Mouse (Mus musculus) kidney, embryonic 15.5 days (tissue): Measurements from ENCODE around the gene Mypop. TPM values are rescaled to one million over a fixed set of nuclear protein-coding genes. Genes with fewer than 3 reads are reported as not detected.
A peak's percentile ranks its signal among the peaks of the same experiment; 100 is the strongest.

Source experiments
- ATAC-seq: fragments of 200-750 bp; cut with Nextera tagmentation; replicated peaks from 2 replicates; pipeline ENCODE4 v1.8.0; 2017; ENCODE audit warnings: moderate TSS enrichment; ENCODE audit not compliant: low FRiP score
- H3K27ac ChIP-seq: fragments of 300-500 bp; sonication (generic); 2 replicates; pipeline ENCODE4 v1.5.1; 2015; ENCODE audit warnings: mild to moderate bottlenecking, inconsistent platforms
- H3K27me3 ChIP-seq: fragments of 300-500 bp; sonication (generic); 2 replicates; pipeline ENCODE4 v1.6.1; 2015; ENCODE audit warnings: inconsistent platforms
- H3K36me3 ChIP-seq: fragments of 300-500 bp; sonication (generic); 2 replicates; pipeline ENCODE4 v1.6.1; 2015; ENCODE audit warnings: inconsistent platforms
- H3K4me1 ChIP-seq: fragments of 300-500 bp; sonication (generic); 2 replicates; pipeline ENCODE4 v1.6.1; 2015; ENCODE audit warnings: inconsistent platforms
- H3K4me2 ChIP-seq: fragments of 300-500 bp; sonication (generic); 2 replicates; pipeline ENCODE4 v1.6.1; 2015; ENCODE audit warnings: moderate library complexity, mild to moderate bottlenecking, inconsistent platforms
- H3K4me3 ChIP-seq: fragments of 300-500 bp; sonication (generic); replicated peaks from 2 replicates; pipeline ENCODE4 v1.5.1; 2015; ENCODE audit warnings: mild to moderate bottlenecking, inconsistent platforms
- H3K9ac ChIP-seq: fragments of 300-500 bp; sonication (generic); 2 replicates; pipeline ENCODE4 v1.6.1; 2015; ENCODE audit warnings: mild to moderate bottlenecking, inconsistent platforms
- H3K9me3 ChIP-seq: fragments of 300-500 bp; sonication (generic); replicated peaks from 2 replicates; pipeline ENCODE4 v1.6.1; 2016; ENCODE audit warnings: inconsistent platforms
- WGBS: fragments of 180-500 bp; shearing (Covaris S2); methylation state at CpG from one replicate; pipeline ENCODE4 v1.1.7; 2015; ENCODE audit warnings: mixed read lengths; 5-methylcytosine and 5-hydroxymethylcytosine counted together
- polyA plus RNA-seq: library from polyadenylated mRNA; unstranded; fragments of >200 nt; fragmentation: Nextera tagmentation; extraction: Ambion mirVana; gene quantifications from 2 replicates; pipeline ENCODE4 v1.2.1, GENCODE M21; 2015

The Mypop gene
- polyA plus RNA-seq, 1 experiment from 2014 or later = 3.5 TPM

DNA sequence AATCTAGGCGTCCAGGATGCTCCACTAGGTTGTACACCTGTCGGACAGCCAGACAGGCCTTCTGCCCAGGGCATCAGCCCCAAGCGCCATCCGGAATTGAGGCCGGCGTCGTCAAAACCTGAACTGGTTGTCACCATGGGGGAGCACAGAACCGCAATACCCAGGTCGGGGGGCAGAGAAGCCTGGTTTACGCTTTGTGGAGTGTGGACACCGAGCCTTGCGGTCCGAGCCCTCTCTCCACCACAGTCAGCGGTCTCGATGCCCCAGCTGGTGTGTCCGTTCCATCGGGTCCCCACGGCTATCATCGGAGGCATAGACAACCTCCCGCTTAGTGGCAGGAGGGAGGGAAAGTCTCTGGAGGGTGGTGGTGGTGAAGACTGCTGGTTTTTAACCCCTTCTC, 28.2 kb upstream of the Mypop start:
- H3K36me3 ChIP-seq = no peaks in the 10 kb centered on the region
- H3K4me3 ChIP-seq = peak overlapping the region; percentile 29
- H3K27ac ChIP-seq = no peak overlapping the region
- WGBS = 3% methylated on average over 20 of the region's 20 CpGs
- no peak for ATAC-seq
- peak overlapping the region; percentile 55 for H3K4me2 ChIP-seq
- H3K9me3 ChIP-seq = no peaks in the 10 kb centered on the region
- peaks cover 33% of the 10 kb centered on the region for H3K4me1 ChIP-seq
- H3K9ac ChIP-seq = no peak overlapping the region
- peaks cover 96% of the 10 kb centered on the region for H3K27me3 ChIP-seq

DNA sequence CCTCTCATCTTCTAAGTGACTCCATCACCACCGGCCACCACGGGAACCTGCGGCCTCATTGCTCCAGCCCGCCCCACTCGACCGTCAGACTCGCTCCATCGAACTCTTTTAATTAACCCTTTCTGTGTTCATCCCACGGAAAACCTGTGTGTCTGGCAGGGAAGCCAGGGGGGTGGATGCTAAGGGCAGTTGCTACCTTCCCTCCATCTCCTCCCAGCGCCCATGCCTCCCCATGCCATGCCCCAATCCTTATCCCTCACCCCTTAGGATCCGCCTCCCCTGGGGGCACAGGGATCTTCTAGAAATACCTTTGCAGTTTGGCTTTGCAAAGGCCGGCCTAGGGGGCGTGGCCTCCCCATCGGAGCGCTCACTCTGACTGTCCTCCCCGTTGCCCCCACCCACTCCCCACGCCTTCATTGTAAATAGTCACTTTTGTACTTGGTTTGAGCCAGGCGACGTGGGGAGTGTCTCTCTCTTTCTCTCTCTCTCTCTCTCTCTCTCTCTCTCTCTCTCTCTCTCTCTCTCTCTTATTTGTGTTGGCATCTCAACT, 27.7 kb upstream of the Mypop start:
- no peaks in the 10 kb centered on the region for H3K9me3 ChIP-seq
- H3K4me1 ChIP-seq = peaks cover 29% of the 10 kb centered on the region
- no peak overlapping the region for H3K9ac ChIP-seq
- no peak overlapping the region; the same call in 1 of the 2 replicates for H3K4me3 ChIP-seq
- no peak for ATAC-seq
- peaks cover 90% of the 10 kb centered on the region for H3K27me3 ChIP-seq
- 3% methylated on average over 19 of the region's 19 CpGs for WGBS
- H3K4me2 ChIP-seq = peak overlapping the region; percentile 55
- H3K27ac ChIP-seq = no peak overlapping the region
- H3K36me3 ChIP-seq = no peaks in the 10 kb centered on the region

DNA sequence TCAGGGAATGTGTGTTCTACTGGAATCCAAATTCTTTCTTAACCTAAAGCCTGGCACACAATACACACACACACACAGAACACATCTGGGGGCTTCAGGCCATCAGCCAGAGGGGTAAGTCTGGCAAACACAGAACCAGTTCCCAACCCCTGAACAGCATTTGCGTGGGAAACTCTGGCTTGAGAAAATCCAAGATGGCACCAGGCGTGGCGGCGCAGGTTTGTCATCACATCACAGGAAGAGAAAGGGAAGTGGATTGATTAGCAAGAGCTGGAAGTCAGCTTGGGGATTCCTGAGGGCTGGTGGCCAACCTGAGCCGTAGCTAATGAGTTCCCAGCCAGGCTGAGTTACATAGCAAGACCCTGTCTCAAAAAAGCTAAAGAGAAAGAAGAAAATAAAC, 25.7 kb upstream of the Mypop start:
- Histone ChIP-seq H3K4me2 (no peak overlapping the region), H3K4me1 (peaks cover 21% of the 10 kb centered on the region), H3K36me3 (no peaks in the 10 kb centered on the region), H3K27ac (no peak overlapping the region), H3K4me3 (no peak overlapping the region), H3K9ac (no peak overlapping the region), H3K27me3 (peaks cover 72% of the 10 kb centered on the region), H3K9me3 (no peaks in the 10 kb centered on the region)
- WGBS = 80% methylated on average over 5 of the region's 5 CpGs
- no peak for ATAC-seq

DNA sequence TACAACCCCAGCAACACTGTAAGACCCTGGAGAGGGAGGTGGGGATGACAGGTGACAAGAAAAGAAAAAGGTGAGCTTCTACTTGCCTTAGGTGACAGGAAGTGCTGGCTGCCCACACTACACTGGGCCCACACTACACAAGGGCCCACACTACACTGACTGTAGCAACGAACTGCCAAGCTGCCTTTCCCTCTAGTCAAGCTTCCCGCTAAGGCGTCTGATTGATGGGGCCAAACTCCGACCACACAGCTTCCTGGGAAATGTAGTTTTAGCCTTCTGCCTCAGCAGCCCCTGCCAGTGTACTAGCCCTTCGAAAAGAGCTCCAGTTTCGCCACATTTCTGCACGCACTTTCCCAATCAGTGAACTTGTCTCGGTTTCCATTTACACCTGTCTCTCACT, 23.4 kb upstream of the Mypop start:
- Histone ChIP-seq H3K27ac (no peak overlapping the region), H3K4me2 (no peak overlapping the region), H3K9me3 (no peaks in the 10 kb centered on the region), H3K27me3 (peaks cover 49% of the 10 kb centered on the region), H3K4me3 (no peak overlapping the region), H3K9ac (no peak overlapping the region), H3K4me1 (peaks cover 14% of the 10 kb centered on the region), H3K36me3 (no peaks in the 10 kb centered on the region)
- ATAC-seq = no peak
- 8% methylated on average over 8 of the region's 8 CpGs for WGBS

- H3K36me3 ChIP-seq = no peaks in the 10 kb centered on the region
- 88% methylated on average over 3 of the region's 3 CpGs for WGBS
- ATAC-seq = no peak
- no peak overlapping the region for H3K4me2 ChIP-seq
- H3K9me3 ChIP-seq = no peaks in the 10 kb centered on the region
- no peaks in the 10 kb centered on the region for H3K4me1 ChIP-seq
- H3K27ac ChIP-seq = no peak overlapping the region
- no peak overlapping the region for H3K4me3 ChIP-seq
- no peak overlapping the region for H3K9ac ChIP-seq
- peaks cover 29% of the 10 kb centered on the region for H3K27me3 ChIP-seq
Observed at GRCm38 (mm10) chr7:18970956-18971355, 20.1 kb upstream of the Mypop start.

DNA sequence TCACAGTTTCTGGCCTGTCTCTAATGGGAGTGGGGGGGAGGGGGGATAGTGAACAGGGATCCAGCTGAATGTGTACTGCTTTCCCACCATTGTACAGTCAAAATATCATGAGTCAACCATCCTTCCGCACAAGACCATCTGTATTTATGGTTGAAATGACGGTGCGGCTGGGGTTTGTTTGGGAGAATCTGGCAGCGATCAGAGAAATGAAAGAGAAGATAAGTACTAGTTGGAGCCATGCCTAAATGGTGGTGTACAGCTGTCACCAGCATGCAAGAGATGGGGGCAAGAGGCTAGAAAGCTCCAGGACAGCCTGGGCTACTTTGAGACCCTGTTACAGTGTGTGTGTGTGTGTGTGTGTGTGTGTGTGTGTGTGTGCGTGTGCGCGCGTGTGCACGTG, 12.7 kb upstream of the Mypop start:
- Histone ChIP-seq H3K27me3 (peaks cover 13% of the 10 kb centered on the region; the same call in 1 of the 2 replicates), H3K4me2 (no peak overlapping the region), H3K9ac (no peak overlapping the region), H3K27ac (no peak overlapping the region), H3K9me3 (no peaks in the 10 kb centered on the region), H3K4me1 (no peaks in the 10 kb centered on the region), H3K36me3 (no peaks in the 10 kb centered on the region), H3K4me3 (no peak overlapping the region)
- WGBS = 84% methylated on average over 9 of the region's 9 CpGs
- no peak for ATAC-seq

- 72% methylated on average over 2 of the region's 2 CpGs for WGBS
- no peak overlapping the region for H3K9ac ChIP-seq
Observed at GRCm38 (mm10) chr7:18986503-18986902, 4.5 kb upstream of the Mypop start.

GRCm38 (mm10) chr7:18987100-18987499, 3.9 kb upstream of the Mypop start, which contains the start of gene Nanos2:
Gene Nanos2 (plus strand): TSS chr7:18987400.
- no peak for ATAC-seq
- H3K27me3 ChIP-seq = peaks cover 10% of the 10 kb centered on the region
- peaks cover 18% of the 10 kb centered on the region for H3K4me1 ChIP-seq
- no peak within 1 kb of the TSS for H3K4me3 ChIP-seq
- H3K9me3 ChIP-seq = no peaks in the 10 kb centered on the region
- 42% methylated on average over 2 of the region's 2 CpGs for WGBS
- H3K4me2 ChIP-seq = no peak within 1 kb of the TSS
- H3K9ac ChIP-seq = no peak within 1 kb of the TSS
- H3K27ac ChIP-seq = no peak within 1 kb of the TSS
- H3K36me3 ChIP-seq = no peaks in the 10 kb centered on the region

More at GRCm38 (mm10) chr7:18986503-18986902, 4.5 kb upstream of the Mypop start:
- ATAC-seq = no peak
- no peak overlapping the region for H3K4me2 ChIP-seq
- peaks cover 12% of the 10 kb centered on the region for H3K4me1 ChIP-seq
- no peak overlapping the region for H3K27ac ChIP-seq
- peaks cover 4% of the 10 kb centered on the region for H3K27me3 ChIP-seq
- H3K4me3 ChIP-seq = no peak overlapping the region
- no peaks in the 10 kb centered on the region for H3K36me3 ChIP-seq
- no peaks in the 10 kb centered on the region for H3K9me3 ChIP-seq

DNA sequence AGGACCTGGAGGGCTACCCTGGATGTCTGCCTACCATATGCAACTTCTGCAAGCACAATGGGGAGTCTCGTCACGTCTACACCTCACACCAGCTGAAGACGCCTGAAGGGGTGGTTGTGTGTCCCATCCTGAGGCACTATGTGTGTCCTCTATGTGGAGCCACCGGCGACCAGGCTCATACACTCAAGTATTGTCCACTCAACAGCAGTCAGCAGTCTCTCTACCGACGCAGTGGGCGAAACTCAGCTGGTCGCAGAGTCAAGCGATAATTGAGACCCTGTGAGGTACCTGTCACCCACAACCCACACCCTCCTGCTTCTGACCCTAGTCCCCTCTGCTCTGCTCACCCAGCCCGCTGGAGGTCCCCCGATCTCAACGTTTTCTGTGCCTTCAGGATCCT, 3.3 kb upstream of the Mypop start:
- Histone ChIP-seq H3K9me3 (no peaks in the 10 kb centered on the region), H3K4me2 (no peak overlapping the region), H3K27me3 (peaks cover 17% of the 10 kb centered on the region), H3K27ac (no peak overlapping the region), H3K4me1 (peaks cover 25% of the 10 kb centered on the region), H3K9ac (no peak overlapping the region), H3K36me3 (no peaks in the 10 kb centered on the region), H3K4me3 (no peak overlapping the region)
- ATAC-seq = no peak
- 77% methylated on average over 13 of the region's 13 CpGs for WGBS

DNA sequence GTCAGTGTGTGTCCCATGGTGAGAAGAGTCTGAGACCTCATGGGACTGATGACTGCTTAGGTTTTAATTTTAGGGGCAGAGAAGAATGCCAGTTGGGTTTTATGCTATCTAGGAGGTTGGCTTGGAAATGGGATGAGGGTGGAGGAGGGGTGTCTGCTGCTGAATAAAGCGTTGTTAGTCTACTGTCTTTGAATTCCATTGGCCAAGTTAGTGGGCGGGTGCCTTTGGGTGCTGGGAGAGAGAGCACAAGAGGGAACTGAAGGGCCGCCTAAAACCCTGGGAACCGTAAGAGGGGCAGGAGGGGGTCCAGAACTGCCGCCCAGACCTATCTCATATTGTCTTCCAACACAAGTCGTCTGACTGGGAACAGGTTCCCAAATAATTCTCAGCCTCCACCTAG, 2.3 kb upstream of the Mypop start:
- no peak overlapping the region for H3K4me3 ChIP-seq
- no peak overlapping the region for H3K4me2 ChIP-seq
- no peak overlapping the region for H3K27ac ChIP-seq
- H3K4me1 ChIP-seq = peaks cover 30% of the 10 kb centered on the region
- H3K9me3 ChIP-seq = no peaks in the 10 kb centered on the region
- WGBS = 68% methylated on average over 6 of the region's 6 CpGs
- no peak for ATAC-seq
- H3K36me3 ChIP-seq = peaks cover 4% of the 10 kb centered on the region; the same call in 1 of the 2 replicates
- H3K27me3 ChIP-seq = peaks cover 27% of the 10 kb centered on the region
- no peak overlapping the region for H3K9ac ChIP-seq

DNA sequence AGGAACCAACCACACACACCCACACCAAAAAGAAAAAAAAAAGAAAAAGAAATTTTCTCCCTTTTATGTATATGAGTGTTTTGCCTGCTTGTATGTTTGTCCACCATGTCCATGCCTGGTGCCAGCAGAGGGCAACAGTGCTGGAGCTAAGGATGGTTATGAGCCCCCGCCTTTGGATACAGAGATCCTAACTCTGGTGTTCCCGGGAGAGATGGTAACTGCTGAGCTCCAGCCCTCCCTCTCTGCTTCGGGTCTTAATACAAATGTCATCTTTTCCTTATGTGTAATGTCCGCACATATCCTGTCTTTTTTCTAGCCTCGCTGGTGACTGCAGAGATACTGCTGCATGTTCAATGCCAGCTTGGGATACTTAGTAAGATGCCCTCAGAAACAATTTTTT, 1.1 kb upstream of the Mypop start:
- 8% methylated on average over 5 of the region's 5 CpGs for WGBS
- Histone ChIP-seq H3K4me1 (peaks cover 33% of the 10 kb centered on the region), H3K4me2 (peak overlapping the region; percentile 92), H3K9ac (no peak overlapping the region), H3K27ac (peak overlapping the region; percentile 93), H3K36me3 (peaks cover 5% of the 10 kb centered on the region; the same call in 1 of the 2 replicates), H3K9me3 (no peaks in the 10 kb centered on the region), H3K27me3 (peaks cover 27% of the 10 kb centered on the region), H3K4me3 (peak overlapping the region; percentile 55)
- peak; percentile 8; the same call in 1 of the 2 replicates for ATAC-seq

GRCm38 (mm10) chr7:18991660-18992293, 732 bp downstream of the Mypop start:
- peaks cover 27% of the 10 kb centered on the region for H3K27me3 ChIP-seq
- H3K9ac ChIP-seq = peak overlapping the region; percentile 59
- WGBS = under 1% methylated on average over 59 of the region's 59 CpGs
- H3K36me3 ChIP-seq = peaks cover 22% of the 10 kb centered on the region
- no peak; the same call in 1 of the 2 replicates for ATAC-seq
- no peaks in the 10 kb centered on the region for H3K9me3 ChIP-seq
- H3K4me2 ChIP-seq = peak overlapping the region; percentile 92
- H3K4me1 ChIP-seq = peaks cover 36% of the 10 kb centered on the region
- H3K4me3 ChIP-seq = peak overlapping the region; percentile 55
- H3K27ac ChIP-seq = no peak overlapping the region
